Mouse (Mus musculus) heart, postnatal 0 days (tissue): ENCODE results near the gene Metap1. TPM values are rescaled to one million over a fixed set of nuclear protein-coding genes. Genes with fewer than 3 reads are reported as not detected.

ENCODE experiments used
- ATAC-seq: fragments of 200-750 bp; cut with Nextera tagmentation; 2 replicates; pipeline ENCODE4 v1.8.0; 2017; ENCODE audit warnings: low read depth, moderate number of reproducible peaks, moderate library complexity; ENCODE audit not compliant: insufficient read depth
- DNase-seq: peaks from one replicate; pipeline ENCODE4 v3.0.0-alpha.2; 2016; ENCODE audit warnings: low spot score
- H3K27ac ChIP-seq: fragments of 300-500 bp; sonication (generic); 2 replicates; pipeline ENCODE4 v1.5.1; 2014; ENCODE audit warnings: low read depth, mild to moderate bottlenecking
- H3K27me3 ChIP-seq: fragments of 300-500 bp; sonication (generic); 2 replicates; pipeline ENCODE4 v1.6.1; 2014; ENCODE audit warnings: low read length, mixed read lengths; ENCODE audit not compliant: control insufficient read depth, insufficient read depth
- H3K36me3 ChIP-seq: fragments of 300-500 bp; sonication (generic); replicated peaks from 2 replicates; pipeline ENCODE4 v1.6.1; 2014; ENCODE audit warnings: low read length, mixed read lengths; ENCODE audit not compliant: control insufficient read depth, insufficient read depth
- H3K4me1 ChIP-seq: fragments of 300-500 bp; sonication (generic); 2 replicates; pipeline ENCODE4 v1.6.1; 2014; ENCODE audit warnings: antibody characterized with exemption; ENCODE audit not compliant: control insufficient read depth, insufficient read depth
- H3K4me2 ChIP-seq: fragments of 300-500 bp; sonication (generic); 2 replicates; pipeline ENCODE4 v1.6.1; 2014; ENCODE audit warnings: low read depth, mild to moderate bottlenecking, low read length, moderate library complexity
- H3K4me3 ChIP-seq: fragments of 300-500 bp; sonication (generic); 2 replicates; pipeline ENCODE4 v1.5.1; 2014; ENCODE audit warnings: low read depth, low read length
- H3K9ac ChIP-seq: fragments of 300-500 bp; sonication (generic); replicated peaks from 2 replicates; pipeline ENCODE4 v1.6.1; 2014; ENCODE audit warnings: low read depth, low read length, mixed read lengths
- H3K9me3 ChIP-seq: fragments of 300-500 bp; sonication (generic); replicated peaks from 2 replicates; pipeline ENCODE4 v1.6.1; 2016; ENCODE audit warnings: low read length; ENCODE audit not compliant: control insufficient read depth
- CTCF ChIP-seq: IDR thresholded peaks from 2 replicates; pipeline ENCODE4 v1.5.1; 2016; ENCODE audit warnings: antibody characterized with exemption, control low read depth, low read depth
- EP300 ChIP-seq: IDR thresholded peaks from 2 replicates; pipeline ENCODE4 v1.6.1; 2016; ENCODE audit warnings: antibody characterized with exemption, low read depth
- WGBS: fragments of 180-500 bp; shearing (Covaris S2); extraction: QIAGEN DNeasy Blood & Tissue Kit; methylation state at CpG from one replicate; pipeline ENCODE4 v1.1.7; 2014; 5-methylcytosine and 5-hydroxymethylcytosine counted together
- polyA plus RNA-seq: library from polyadenylated mRNA; unstranded; fragments of >200 nt; fragmentation: Nextera tagmentation; extraction: Ambion mirVana; gene quantifications from 2 replicates; pipeline ENCODE4 v1.2.1, GENCODE M21; 2015
- total RNA-seq: library from RNA; depleted of rRNA; stranded (reverse); fragments of >200 nt; gene quantifications from 2 replicates; pipeline ENCODE4 v1.2.3, GENCODE M21; 2014; ENCODE audit warnings: low replicate concordance

The Metap1 gene
- total and polyA plus RNA-seq, 2 experiments from 2014 or later: 26.0 to 33.3 TPM

- Histone ChIP-seq H3K4me1 (no peaks in the 10 kb centered on the region), H3K36me3 (peaks cover 74% of the 10 kb centered on the region), H3K27me3 (no peaks in the 10 kb centered on the region), H3K4me3 (no peak overlapping the region), H3K9me3 (no peaks in the 10 kb centered on the region), H3K4me2 (no peak overlapping the region), H3K27ac (no peak overlapping the region), H3K9ac (no peak overlapping the region)
- WGBS: 69% methylated on average over 16 of the region's 16 CpGs
- TF ChIP-seq CTCF: no peak
- TF ChIP-seq EP300: no peak
- no peak for DNase-seq
- ATAC-seq: no peak
Measured at GRCm38 (mm10) chr3:138464573-138465147, 24.7 kb downstream of the Metap1 start.

GRCm38 (mm10) chr3:138463807-138464206 lies 25.5 kb downstream of the Metap1 start:
- Histone ChIP-seq H3K4me2 (no peak overlapping the region), H3K27me3 (no peaks in the 10 kb centered on the region), H3K36me3 (peaks cover 77% of the 10 kb centered on the region), H3K4me1 (no peaks in the 10 kb centered on the region), H3K27ac (no peak overlapping the region), H3K9me3 (no peaks in the 10 kb centered on the region), H3K9ac (no peak overlapping the region), H3K4me3 (no peak overlapping the region)
- no peak for TF ChIP-seq CTCF
- TF ChIP-seq EP300: no peak
- 78% methylated on average over 6 of the region's 6 CpGs for WGBS
- no peak for ATAC-seq
- DNase-seq: no peak

GRCm38 (mm10) chr3:138463137-138463536 lies 26.2 kb downstream of the Metap1 start:
- no peak overlapping the region for H3K27ac ChIP-seq
- no peak overlapping the region for H3K9ac ChIP-seq
- WGBS: 88% methylated on average over 2 of the region's 2 CpGs
- H3K9me3 ChIP-seq: no peaks in the 10 kb centered on the region
- H3K4me2 ChIP-seq: no peak overlapping the region
- TF ChIP-seq EP300 (no peak), CTCF (peak; percentile 64)
- no peaks in the 10 kb centered on the region for H3K27me3 ChIP-seq
- no peak overlapping the region for H3K4me3 ChIP-seq
- ATAC-seq: no peak
- H3K4me1 ChIP-seq: no peaks in the 10 kb centered on the region
- peaks cover 77% of the 10 kb centered on the region for H3K36me3 ChIP-seq
- DNase-seq: peak; percentile 33

- WGBS: 94% methylated on average over 3 of the region's 3 CpGs
- DNase-seq (no peak), ATAC-seq (no peak)
- peaks cover 79% of the 10 kb centered on the region for H3K36me3 ChIP-seq
- no peak overlapping the region for H3K9ac ChIP-seq
- no peaks in the 10 kb centered on the region for H3K27me3 ChIP-seq
- no peaks in the 10 kb centered on the region for H3K9me3 ChIP-seq
- TF ChIP-seq EP300 (no peak), CTCF (no peak)
- no peaks in the 10 kb centered on the region for H3K4me1 ChIP-seq
- no peak overlapping the region for H3K4me3 ChIP-seq
- H3K27ac ChIP-seq: no peak overlapping the region
- H3K4me2 ChIP-seq: no peak overlapping the region
Measured at GRCm38 (mm10) chr3:138461832-138462231, 27.5 kb downstream of the Metap1 start.

- H3K27ac ChIP-seq: no peak overlapping the region
- whole genome bisulfite sequencing: 79% methylated on average over 13 of the region's 13 CpGs
- H3K27me3 ChIP-seq: no peaks in the 10 kb centered on the region
- TF ChIP-seq EP300 (no peak), CTCF (peak; percentile 40)
- no peak overlapping the region for H3K4me2 ChIP-seq
- ATAC-seq: no peak
- H3K9me3 ChIP-seq: no peaks in the 10 kb centered on the region
- no peak for DNase-seq
- H3K36me3 ChIP-seq: peaks cover 83% of the 10 kb centered on the region
- no peaks in the 10 kb centered on the region for H3K4me1 ChIP-seq
- H3K9ac ChIP-seq: no peak overlapping the region
- no peak overlapping the region for H3K4me3 ChIP-seq
Measured at GRCm38 (mm10) chr3:138460260-138460659, 29.1 kb downstream of the Metap1 start.

GRCm38 (mm10) chr3:138458441-138458840 lies 30.9 kb downstream of the Metap1 start:
- H3K9ac ChIP-seq: no peak overlapping the region
- TF ChIP-seq CTCF (no peak), EP300 (no peak)

More at GRCm38 (mm10) chr3:138458441-138458840, 30.9 kb downstream of the Metap1 start:
- no peak for ATAC-seq
- H3K4me1 ChIP-seq: no peaks in the 10 kb centered on the region
- H3K36me3 ChIP-seq: peaks cover 85% of the 10 kb centered on the region
- no peak overlapping the region for H3K4me3 ChIP-seq
- H3K9me3 ChIP-seq: no peaks in the 10 kb centered on the region
- H3K27ac ChIP-seq: no peak overlapping the region
- no peak overlapping the region for H3K4me2 ChIP-seq
- 94% methylated on average over 3 of the region's 3 CpGs for WGBS
- no peak for DNase-seq
- no peaks in the 10 kb centered on the region for H3K27me3 ChIP-seq
